Mouse (Mus musculus): Measurements from ENCODE around the gene Ino80d. TPM values are rescaled to one million over a fixed set of nuclear protein-coding genes. Genes with fewer than 3 reads are reported as not detected.
"Not testable (repeated sequence)": the region's sequence is repeated elsewhere in the genome, so short reads cannot be mapped to it uniquely, and the experiment has no call there.

Ino80d gene
- polyA plus RNA-seq (2015; fragmentation: Nextera tagmentation; extraction: Ambion mirVana) = 2.3 and 2.8 TPM in 2 replicates

GRCm38 (mm10) chr1:63114136-63114781 is at the start of gene Ino80d:
TSS of gene Ino80d (minus strand) at chr1:63114667.
- Histone ChIP-seq H3K27me3 (ENCODE audit: insufficient read depth, low read length) (no peaks in the 10 kb centered on the region), H3K4me2 (ENCODE audit: low read depth, low read length) (peak within 1 kb of the TSS; percentile 86), H3K4me1 (ENCODE audit: insufficient read depth) (peaks cover 23% of the 10 kb centered on the region), H3K36me3 (replicated peaks; ENCODE audit: insufficient read depth, low read length) (peaks cover 19% of the 10 kb centered on the region), H3K27ac (ENCODE audit: low read depth) (peak within 1 kb of the TSS; percentile 100), H3K4me3 (ENCODE audit: low read depth, low read length) (peak within 1 kb of the TSS; percentile 93), H3K9me3 (ENCODE audit: low read length) (no peaks in the 10 kb centered on the region), H3K9ac (replicated peaks) (peak within 1 kb of the TSS; percentile 100)
- WGBS (ENCODE audit: insufficient replicate concordance) = 1% methylated on average over 25 of the region's 42 CpGs
- TF ChIP-seq EP300 (IDR thresholded peaks at IDR 0.05; ENCODE audit: low read depth) (no peak), CTCF (IDR thresholded peaks at IDR 0.05; ENCODE audit: low read depth) (peak; percentile 76)
- peak; percentile 83 for ATAC-seq
- DNase-seq = peak; percentile 81

GRCm38 (mm10) chr1:63140231-63140630 is 25.8 kb upstream of the Ino80d start:
- no peak for DNase-seq
- 86% methylated on average over 13 of the region's 13 CpGs for WGBS (ENCODE audit: insufficient replicate concordance)
- H3K36me3 ChIP-seq (replicated peaks; ENCODE audit: insufficient read depth, low read length) = peaks cover 29% of the 10 kb centered on the region
- H3K4me2 ChIP-seq (ENCODE audit: low read depth, low read length) = no peak overlapping the region
- H3K27me3 ChIP-seq (ENCODE audit: insufficient read depth, low read length) = no peaks in the 10 kb centered on the region
- H3K9me3 ChIP-seq (ENCODE audit: low read length) = no peaks in the 10 kb centered on the region
- no peak overlapping the region for H3K27ac ChIP-seq (ENCODE audit: low read depth)
- H3K4me3 ChIP-seq (ENCODE audit: low read depth, low read length) = no peak overlapping the region
- TF ChIP-seq EP300 (IDR thresholded peaks at IDR 0.05; ENCODE audit: low read depth) = no peak
- no peak for TF ChIP-seq CTCF (IDR thresholded peaks at IDR 0.05; ENCODE audit: low read depth)
- ATAC-seq = no peak
- H3K9ac ChIP-seq (replicated peaks) = no peak overlapping the region
- H3K4me1 ChIP-seq (ENCODE audit: insufficient read depth) = no peaks in the 10 kb centered on the region

GRCm38 (mm10) chr1:63138586-63138985 is 24.1 kb upstream of the Ino80d start:
- H3K36me3 ChIP-seq (replicated peaks; ENCODE audit: insufficient read depth, low read length) = peaks cover 17% of the 10 kb centered on the region
- not testable (repeated sequence) for ATAC-seq; H3K4me3 ChIP-seq (ENCODE audit: low read depth, low read length); H3K27ac ChIP-seq (ENCODE audit: low read depth); H3K9me3 ChIP-seq (ENCODE audit: low read length); H3K4me2 ChIP-seq (ENCODE audit: low read depth, low read length); H3K4me1 ChIP-seq (ENCODE audit: insufficient read depth); H3K9ac ChIP-seq (replicated peaks); DNase-seq; H3K27me3 ChIP-seq (ENCODE audit: insufficient read depth, low read length)
- 54% methylated on average over 1 of the region's 1 CpGs for WGBS (ENCODE audit: insufficient replicate concordance)

- 75% methylated on average over 2 of the region's 2 CpGs for WGBS (ENCODE audit: insufficient replicate concordance)
- TF ChIP-seq EP300 (IDR thresholded peaks at IDR 0.05; ENCODE audit: low read depth) (no peak), CTCF (IDR thresholded peaks at IDR 0.05; ENCODE audit: low read depth) (no peak)
- H3K4me1 ChIP-seq (ENCODE audit: insufficient read depth) = 0 out of 2 replicates have a peak, but pooled peaks cover 1% of the 10 kb centered on the region
- ATAC-seq = no peak
- no peak overlapping the region for H3K4me3 ChIP-seq (ENCODE audit: low read depth, low read length)
- H3K9me3 ChIP-seq (ENCODE audit: low read length) = no peaks in the 10 kb centered on the region
- H3K9ac ChIP-seq (replicated peaks) = no peak overlapping the region
- DNase-seq = no peak
- H3K36me3 ChIP-seq (replicated peaks; ENCODE audit: insufficient read depth, low read length) = peaks cover 14% of the 10 kb centered on the region
- no peak overlapping the region for H3K4me2 ChIP-seq (ENCODE audit: low read depth, low read length)
- no peak overlapping the region for H3K27ac ChIP-seq (ENCODE audit: low read depth)
- no peaks in the 10 kb centered on the region for H3K27me3 ChIP-seq (ENCODE audit: insufficient read depth, low read length)
Measured at GRCm38 (mm10) chr1:63137971-63138370, 23.5 kb upstream of the Ino80d start.

- Histone ChIP-seq H3K4me3 (ENCODE audit: low read depth, low read length) (no peak overlapping the region), H3K27me3 (ENCODE audit: insufficient read depth, low read length) (no peaks in the 10 kb centered on the region), H3K9me3 (ENCODE audit: low read length) (no peaks in the 10 kb centered on the region), H3K4me2 (ENCODE audit: low read depth, low read length) (no peak overlapping the region), H3K9ac (replicated peaks) (no peak overlapping the region), H3K36me3 (replicated peaks; ENCODE audit: insufficient read depth, low read length) (peaks cover 3% of the 10 kb centered on the region; the same call in 1 of the 2 replicates), H3K27ac (ENCODE audit: low read depth) (no peak overlapping the region), H3K4me1 (ENCODE audit: insufficient read depth) (peaks cover 14% of the 10 kb centered on the region)
- no peak for TF ChIP-seq EP300 (IDR thresholded peaks at IDR 0.05; ENCODE audit: low read depth)
- no peak for TF ChIP-seq CTCF (IDR thresholded peaks at IDR 0.05; ENCODE audit: low read depth)
- ATAC-seq (no peak), DNase-seq (no peak)
- WGBS (ENCODE audit: insufficient replicate concordance) = 77% methylated on average over 3 of the region's 3 CpGs
Measured at GRCm38 (mm10) chr1:63134530-63134929, 20.1 kb upstream of the Ino80d start.

- H3K9ac ChIP-seq (replicated peaks) = no peak overlapping the region
- no peak for DNase-seq
- TF ChIP-seq CTCF (IDR thresholded peaks at IDR 0.05; ENCODE audit: low read depth) = no peak
- no peak for TF ChIP-seq EP300 (IDR thresholded peaks at IDR 0.05; ENCODE audit: low read depth)
- no peak overlapping the region for H3K27ac ChIP-seq (ENCODE audit: low read depth)
- H3K36me3 ChIP-seq (replicated peaks; ENCODE audit: insufficient read depth, low read length) = no peaks in the 10 kb centered on the region
- H3K4me3 ChIP-seq (ENCODE audit: low read depth, low read length) = no peak overlapping the region
- WGBS (ENCODE audit: insufficient replicate concordance) = 82% methylated on average over 11 of the region's 11 CpGs
- H3K4me2 ChIP-seq (ENCODE audit: low read depth, low read length) = no peak overlapping the region
- ATAC-seq = no peak
- H3K9me3 ChIP-seq (ENCODE audit: low read length) = no peaks in the 10 kb centered on the region
- H3K4me1 ChIP-seq (ENCODE audit: insufficient read depth) = peaks cover 14% of the 10 kb centered on the region
- no peaks in the 10 kb centered on the region for H3K27me3 ChIP-seq (ENCODE audit: insufficient read depth, low read length)
Measured at GRCm38 (mm10) chr1:63131766-63132165, 17.3 kb upstream of the Ino80d start.

All from liver, postnatal 0 days (tissue).